ENCODE assay signal across 11 mouse cellular contexts in the genomic region with DNA sequence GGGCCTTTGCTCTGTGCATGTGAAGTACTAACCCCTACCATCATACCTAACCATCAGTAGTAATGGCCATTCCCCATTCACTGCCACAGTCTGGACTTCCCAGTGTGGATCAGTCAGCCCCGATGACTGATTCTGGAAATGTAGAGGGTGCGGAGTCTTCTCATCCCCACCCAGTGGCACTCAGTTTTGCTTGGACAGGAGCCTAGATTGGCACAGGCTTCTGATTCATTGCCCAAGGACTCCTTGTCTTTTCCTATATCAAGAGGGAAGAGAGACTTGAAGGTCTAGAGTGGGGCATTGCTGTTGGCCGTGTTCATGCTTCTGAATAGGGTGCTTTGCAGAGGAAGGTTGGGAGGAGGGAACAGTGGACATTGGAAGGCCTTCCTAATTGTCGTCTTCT.
"Had no signal": no experiment of that assay in that cellular context is flagged by ENCODE, and none has a peak within 500 bp of the region (broad histone marks: within the 10 kb centered on the region; RNA-seq: fewer than 3 reads in every experiment).

No protein-coding gene starts in this region.

- DNase-seq: gastrocnemius, postnatal 14 days; gastrocnemius, postnatal 36 days; heart, adult 18-20 months; heart, postnatal 10 days; kidney, adult 11 months; kidney, adult 2 months; kidney, adult 9 months; kidney, postnatal 14 days; kidney, postnatal 36 days; layer of hippocampus, postnatal 36 days; left cerebral cortex, postnatal 4 days had no signal
